Mouse (Mus musculus): Measurements from ENCODE around the gene Spred2. TPM values are rescaled to one million over a fixed set of nuclear protein-coding genes. Genes with fewer than 3 reads are reported as not detected.
"Not testable (repeated sequence)": the region's sequence is repeated elsewhere in the genome, so short reads cannot be mapped to it uniquely, and the experiment has no call there.

The Spred2 gene
- total RNA-seq, 1 experiment from 2014 or later = 9.5 TPM

- no peak for ATAC-seq (replicated peaks; ENCODE audit: low read depth, poor library complexity, severe bottlenecking)
These were observed 78.7 kb downstream of the Spred2 start for GRCm38 (mm10) chr11:20002883-20003282.

DNA sequence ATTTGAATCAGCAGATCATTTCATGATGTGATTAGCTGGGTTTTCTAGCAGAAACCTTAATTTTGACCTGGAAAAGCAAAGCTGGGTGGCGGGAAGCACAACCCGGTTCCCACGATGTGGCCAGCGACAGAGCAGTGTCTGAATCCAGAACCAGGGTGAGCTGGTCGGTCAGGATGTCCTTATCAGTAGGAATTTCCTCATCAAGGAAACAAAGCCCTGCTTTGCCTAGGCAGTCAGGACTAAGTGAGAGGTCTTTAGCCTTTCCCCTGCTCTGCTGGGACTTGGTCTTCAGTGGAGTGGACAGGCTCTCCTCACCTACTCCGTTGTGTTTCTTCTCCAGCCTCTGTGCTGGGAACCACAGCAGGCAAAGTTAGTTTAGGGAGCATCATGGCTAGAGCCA lies 83.5 kb downstream of the Spred2 start:
- no peak for ATAC-seq (replicated peaks; ENCODE audit: low read depth, poor library complexity, severe bottlenecking)

GRCm38 (mm10) chr11:20011210-20011978 lies 87.2 kb downstream of the Spred2 start:
- ATAC-seq (replicated peaks; ENCODE audit: low read depth, poor library complexity, severe bottlenecking) = no peak

DNA sequence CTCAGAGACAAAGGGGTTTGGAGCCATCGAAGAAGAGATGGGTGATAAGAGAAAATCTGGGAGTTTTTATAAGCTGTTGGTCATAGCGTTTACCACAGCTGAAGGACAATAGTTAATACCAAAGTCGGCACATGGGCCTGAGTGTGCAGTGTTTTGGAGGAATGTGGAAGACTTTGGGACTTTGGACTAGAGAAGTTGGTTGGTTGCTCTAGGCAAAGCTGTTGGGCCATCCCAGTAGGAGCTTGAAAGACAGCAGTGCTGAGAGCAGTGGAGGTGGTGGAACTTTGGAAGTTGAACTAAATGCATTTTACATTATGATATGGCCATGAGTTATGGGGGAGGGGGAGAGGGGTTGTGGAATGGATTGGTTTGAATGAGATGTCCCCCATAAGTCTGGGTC lies 89.2 kb downstream of the Spred2 start:
- no peak for ATAC-seq (replicated peaks; ENCODE audit: low read depth, poor library complexity, severe bottlenecking)

GRCm38 (mm10) chr11:20017937-20018336 lies 93.8 kb downstream of the Spred2 start:
- ATAC-seq (replicated peaks; ENCODE audit: low read depth, poor library complexity, severe bottlenecking) = no peak

DNA sequence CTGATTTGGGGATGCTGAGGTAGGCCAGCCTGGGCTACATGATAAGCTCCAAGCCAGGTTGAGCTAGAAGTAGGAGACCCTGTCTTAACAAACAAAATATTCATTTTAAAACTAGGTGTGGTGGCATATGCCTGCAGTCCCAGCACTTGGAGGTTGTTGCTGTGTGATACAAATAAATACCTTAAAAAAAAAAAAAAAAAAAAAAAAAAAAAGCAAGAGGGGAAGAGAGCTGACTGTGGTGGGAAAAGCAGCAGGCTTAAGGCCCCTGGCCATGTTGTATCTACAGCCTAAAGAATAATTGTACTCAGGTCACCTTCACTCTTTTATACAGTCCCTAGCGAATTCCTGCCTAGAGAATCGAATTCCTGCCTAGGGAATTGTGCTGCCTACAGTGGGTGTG lies 94.7 kb downstream of the Spred2 start:
- no peak for ATAC-seq (replicated peaks; ENCODE audit: low read depth, poor library complexity, severe bottlenecking)

DNA sequence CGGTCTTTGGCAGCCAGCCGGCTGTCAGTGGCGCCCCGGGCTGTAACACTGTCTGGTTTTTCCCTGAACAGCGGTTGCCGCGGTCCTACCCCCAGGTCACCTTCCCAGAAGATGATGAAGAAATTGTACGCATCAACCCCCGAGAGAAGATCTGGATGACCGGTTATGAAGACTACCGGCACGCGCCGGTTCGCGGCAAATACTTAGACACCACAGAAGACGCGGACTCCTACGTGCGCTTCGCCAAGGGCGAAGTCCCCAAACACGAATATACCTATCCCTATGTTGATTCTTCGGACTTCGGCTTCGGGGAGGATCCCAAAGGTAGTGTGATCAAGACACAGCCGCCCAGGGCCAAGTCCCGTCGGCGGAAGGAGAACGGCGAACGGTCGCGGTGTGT lies 96.5 kb downstream of the Spred2 start:
- no peak for ATAC-seq (replicated peaks; ENCODE audit: low read depth, poor library complexity, severe bottlenecking)

- peak; percentile 67 for ATAC-seq (replicated peaks; ENCODE audit: low read depth, poor library complexity, severe bottlenecking)
These were observed 98.3 kb downstream of the Spred2 start for GRCm38 (mm10) chr11:20022462-20022861.

- ATAC-seq (replicated peaks; ENCODE audit: low read depth, poor library complexity, severe bottlenecking) = no peak
These were observed 98.8 kb downstream of the Spred2 start for GRCm38 (mm10) chr11:20022911-20023482.

DNA sequence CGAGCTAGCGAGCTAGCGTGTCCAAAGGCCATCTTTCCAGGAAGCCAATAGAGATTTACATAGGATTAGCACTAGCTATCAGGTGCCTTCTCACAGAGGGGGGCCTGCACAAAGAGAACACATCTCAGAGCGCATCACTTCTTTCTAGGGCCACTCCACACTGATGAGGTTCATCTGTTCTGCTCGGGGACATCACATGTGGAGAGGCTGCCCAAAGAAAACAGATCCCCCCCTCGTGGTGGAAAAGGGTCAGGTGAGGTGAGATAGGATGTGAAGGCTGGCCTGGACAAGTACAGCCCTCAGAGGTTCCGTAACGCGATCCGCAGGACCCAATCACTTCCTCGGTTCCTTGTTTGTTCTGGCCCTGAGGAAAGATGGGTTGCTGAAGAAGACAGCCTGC lies 101.7 kb downstream of the Spred2 start:
- ATAC-seq (replicated peaks; ENCODE audit: low read depth, poor library complexity, severe bottlenecking) = no peak

DNA sequence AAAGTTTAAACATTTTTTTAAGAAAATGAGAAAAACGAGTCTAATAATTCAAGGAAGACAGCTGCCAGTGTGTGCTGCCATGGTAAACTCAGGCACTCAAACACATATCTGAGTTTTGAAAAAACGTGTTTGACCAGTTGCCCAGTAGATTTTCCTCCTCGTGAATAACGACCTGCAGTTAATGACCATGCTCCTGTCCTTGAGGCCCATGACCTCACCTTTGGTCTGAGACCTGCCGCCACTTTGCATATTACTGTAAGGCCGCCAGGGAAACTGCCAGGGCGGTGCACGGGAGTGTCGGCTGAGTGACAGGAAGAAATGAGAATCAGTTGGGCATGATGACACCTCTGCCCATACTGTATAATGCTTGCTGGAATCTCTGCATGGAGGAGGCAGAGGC lies 103.5 kb downstream of the Spred2 start:
- ATAC-seq (replicated peaks; ENCODE audit: low read depth, poor library complexity, severe bottlenecking) = no peak

- no peak for ATAC-seq (replicated peaks; ENCODE audit: low read depth, poor library complexity, severe bottlenecking)
These were observed 104.2 kb downstream of the Spred2 start for GRCm38 (mm10) chr11:20028396-20028795.

GRCm38 (mm10) chr11:20029014-20029413 lies 104.8 kb downstream of the Spred2 start:
- ATAC-seq (replicated peaks; ENCODE audit: low read depth, poor library complexity, severe bottlenecking) = no peak

- ATAC-seq (replicated peaks; ENCODE audit: low read depth, poor library complexity, severe bottlenecking) = not testable (repeated sequence)
These were observed 106.8 kb downstream of the Spred2 start for GRCm38 (mm10) chr11:20030973-20031372.

DNA sequence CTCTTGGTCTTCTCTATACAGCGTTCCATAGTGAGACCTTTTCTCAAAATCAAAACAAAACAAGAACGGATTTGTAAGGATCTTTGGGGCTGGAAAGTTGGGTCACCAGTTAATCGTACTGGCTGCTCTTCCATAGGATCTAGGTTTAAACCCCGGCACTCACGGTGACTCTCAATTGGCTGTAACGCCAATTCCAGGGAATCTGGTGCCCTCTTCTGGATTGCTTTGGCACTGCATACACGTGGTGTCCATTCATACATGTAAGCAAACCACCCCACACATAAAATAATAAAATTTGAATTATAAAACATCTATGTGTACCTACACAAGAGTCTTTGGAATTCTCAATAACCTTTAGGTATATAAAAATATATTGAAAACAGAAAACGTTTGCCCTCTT lies 107.4 kb downstream of the Spred2 start:
- ATAC-seq (replicated peaks; ENCODE audit: low read depth, poor library complexity, severe bottlenecking) = peak; percentile 58

- ATAC-seq (replicated peaks; ENCODE audit: low read depth, poor library complexity, severe bottlenecking) = no peak
These were observed 109.5 kb downstream of the Spred2 start for GRCm38 (mm10) chr11:20033541-20034160.

DNA sequence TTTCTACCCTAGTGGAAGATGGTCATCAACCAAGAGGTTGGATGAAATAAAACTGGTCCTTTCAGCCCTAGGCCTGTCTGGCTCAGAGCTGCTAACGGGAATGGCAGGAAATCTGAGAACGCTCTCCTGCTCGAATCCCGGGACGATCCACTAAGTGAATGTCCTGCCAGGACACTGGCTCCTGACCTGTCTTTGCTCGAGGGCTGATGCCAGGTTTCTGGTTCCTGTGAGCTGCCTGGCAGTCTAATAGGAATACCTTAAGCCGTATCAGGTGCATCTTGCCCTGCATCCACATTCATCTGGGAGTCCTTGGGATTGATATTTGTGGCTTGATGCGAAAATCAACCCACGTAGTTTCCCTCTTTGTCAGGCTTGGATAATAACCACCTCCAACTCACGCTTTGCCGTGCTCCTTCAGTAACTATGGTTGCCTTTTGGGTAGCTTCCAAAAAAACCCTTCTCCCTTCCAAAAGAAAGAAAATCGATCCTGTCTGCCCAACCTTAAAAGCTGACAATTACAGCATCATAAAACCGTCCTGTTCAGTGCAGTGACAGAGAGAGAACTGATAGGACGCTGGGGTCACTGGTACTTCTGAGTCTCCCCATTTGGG lies 110.3 kb downstream of the Spred2 start:
- no peak for ATAC-seq (replicated peaks; ENCODE audit: low read depth, poor library complexity, severe bottlenecking)

DNA sequence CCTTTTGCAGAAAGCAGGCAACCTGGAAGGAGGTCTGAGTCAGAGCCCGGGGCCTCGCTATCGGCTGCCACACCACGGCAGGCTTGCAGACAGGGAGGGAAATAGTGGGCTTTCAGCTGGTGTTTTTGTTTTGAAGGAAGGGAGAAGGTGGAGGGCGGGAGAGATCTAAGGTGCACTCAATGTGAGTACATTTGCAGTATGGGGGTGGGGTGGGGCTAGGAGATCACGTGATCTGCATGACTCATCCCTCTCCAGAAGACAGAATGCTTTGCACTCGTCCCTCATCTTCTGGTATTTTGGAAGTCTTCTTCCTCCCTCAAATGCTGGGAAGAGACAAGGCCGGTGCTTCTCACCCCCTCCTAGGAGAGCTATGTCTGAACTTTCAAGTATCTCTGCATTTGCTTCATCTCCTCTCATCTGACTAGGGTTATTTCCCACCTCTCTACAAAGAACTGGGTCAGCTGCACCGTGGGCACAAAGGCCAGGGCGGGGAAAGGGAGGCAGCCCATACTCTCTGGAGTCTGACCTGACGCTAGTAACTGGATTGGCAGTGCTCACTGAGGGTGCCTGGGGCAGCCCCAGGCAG lies 111.3 kb downstream of the Spred2 start:
- ATAC-seq (replicated peaks; ENCODE audit: low read depth, poor library complexity, severe bottlenecking) = peak; percentile 43; the same call in 1 of the 2 replicates

DNA sequence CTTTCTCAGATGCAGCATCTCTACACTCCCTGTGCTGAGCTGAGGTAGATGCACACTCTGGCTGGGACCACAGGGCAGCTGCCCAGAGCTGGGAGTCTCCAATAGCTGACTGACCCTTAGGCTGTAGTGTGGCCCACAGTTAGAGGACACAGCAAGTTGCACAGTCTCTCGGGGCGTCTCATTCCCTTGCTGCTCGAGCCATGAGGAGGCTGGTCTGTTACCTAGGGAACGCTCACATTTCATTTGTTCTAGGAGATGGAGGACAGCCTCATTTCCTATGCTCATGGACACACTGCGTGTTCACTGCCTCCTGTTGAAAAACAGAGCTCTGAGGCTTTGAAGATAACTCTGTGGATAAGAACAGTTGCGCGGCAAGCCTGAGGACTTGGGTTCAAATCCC lies 111.8 kb downstream of the Spred2 start:
- no peak for ATAC-seq (replicated peaks; ENCODE audit: low read depth, poor library complexity, severe bottlenecking)

- ATAC-seq (replicated peaks; ENCODE audit: low read depth, poor library complexity, severe bottlenecking) = no peak
These were observed 113.6 kb downstream of the Spred2 start for GRCm38 (mm10) chr11:20037739-20038138.

- no peak for ATAC-seq (replicated peaks; ENCODE audit: low read depth, poor library complexity, severe bottlenecking)
These were observed 114.5 kb downstream of the Spred2 start for GRCm38 (mm10) chr11:20038723-20039122.

Measured in common myeloid progenitor, adult 5-6 weeks (primary cell).